Mouse (Mus musculus): ENCODE results near the gene Arhgdia. TPM values are rescaled to one million over a fixed set of nuclear protein-coding genes. Genes with fewer than 3 reads are reported as not detected.

Gene Arhgdia
- polyA plus RNA-seq, 1 experiment: 760 TPM

DNA sequence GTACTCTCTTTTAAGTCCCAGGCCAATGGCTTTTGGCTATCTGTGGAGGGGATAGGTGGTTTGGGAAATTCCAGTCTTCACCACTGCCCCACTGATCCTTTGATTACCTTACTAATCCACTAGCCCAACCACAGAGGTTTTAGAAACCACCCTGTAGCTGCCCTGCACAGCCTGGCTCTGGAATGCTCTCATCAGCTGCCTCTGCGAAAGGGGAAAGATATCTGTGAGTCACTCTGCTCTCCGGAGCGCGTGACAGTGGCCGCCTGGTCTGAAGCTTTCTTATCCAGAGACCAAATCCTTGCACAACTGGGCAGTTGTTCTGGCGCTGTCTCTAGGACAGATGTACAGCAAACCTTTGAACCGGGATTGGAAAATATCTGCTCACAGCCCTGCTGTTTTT is 26.6 kb downstream of the Arhgdia start:
- Histone ChIP-seq H3K4me1 (ENCODE audit: control insufficient read depth, insufficient read depth, low read length) (peaks cover 25% of the 10 kb centered on the region), H3K4me3 (ENCODE audit: insufficient read depth, low read length) (no peak overlapping the region), H3K27ac (ENCODE audit: insufficient read depth, low read depth, low read length) (peak overlapping the region; percentile 90)
- no peak for TF ChIP-seq CTCF (IDR thresholded peaks at IDR 0.05; ENCODE audit: low read depth, low read length)

DNA sequence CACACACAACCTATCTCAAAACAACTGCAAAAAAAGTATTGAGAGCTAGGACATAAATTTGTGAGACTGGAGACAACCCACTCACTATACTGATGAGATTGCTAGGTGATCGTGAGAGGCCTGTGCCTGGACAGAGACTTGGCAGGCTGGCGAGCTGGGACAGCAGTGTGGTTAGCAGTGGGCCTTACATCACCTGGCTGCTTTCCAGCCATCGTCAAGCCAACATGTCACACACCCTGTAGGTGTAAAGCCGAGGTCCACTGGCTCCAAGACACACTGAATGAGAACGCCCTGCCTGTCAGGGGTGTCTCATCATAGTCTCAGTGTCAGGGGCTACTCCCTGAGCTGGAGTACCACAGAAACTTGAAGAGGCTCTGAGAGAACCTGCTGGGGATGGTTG is 28.7 kb downstream of the Arhgdia start:
- TF ChIP-seq CTCF (IDR thresholded peaks at IDR 0.05; ENCODE audit: low read depth, low read length) (no peak), POLR2A (IDR thresholded peaks at IDR 0.05; ENCODE audit: borderline replicate concordance, low read depth, low read length) (no peak)
- Histone ChIP-seq H3K27ac (ENCODE audit: insufficient read depth, low read depth, low read length) (no peak overlapping the region), H3K4me3 (ENCODE audit: insufficient read depth, low read length) (no peak overlapping the region), H3K4me1 (ENCODE audit: control insufficient read depth, insufficient read depth, low read length) (peaks cover 32% of the 10 kb centered on the region)

DNA sequence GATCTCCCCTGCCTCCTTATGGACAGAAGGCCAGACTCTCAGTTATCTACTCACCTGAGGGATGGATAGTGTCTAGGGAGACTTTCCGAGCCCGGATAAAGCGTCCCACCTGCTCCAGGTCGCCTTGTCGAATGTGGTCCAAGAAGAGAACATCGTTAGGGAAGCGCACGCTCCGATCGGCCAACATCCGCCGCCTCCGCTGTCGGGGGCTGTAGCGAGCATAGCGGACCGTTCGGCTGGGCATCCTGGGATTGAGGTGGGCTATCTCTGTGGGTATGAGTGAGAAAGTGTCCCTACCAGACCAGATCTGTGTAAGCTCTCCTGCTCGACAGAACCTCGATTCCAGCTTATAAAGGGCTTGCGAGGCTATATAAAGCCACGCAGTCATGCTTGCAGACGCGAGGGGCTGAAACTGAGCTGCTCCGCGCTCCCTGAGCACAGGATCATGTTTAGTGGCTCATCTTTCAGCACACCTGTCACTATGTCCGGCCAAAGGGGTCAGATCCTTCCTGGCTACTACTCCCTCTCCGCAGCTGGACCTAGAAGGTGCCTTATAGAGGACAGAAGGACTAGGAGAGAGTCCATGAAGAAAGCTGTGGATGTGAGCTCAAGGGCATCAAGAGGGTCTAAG is 30.5 kb downstream of the Arhgdia start, which contains the start of gene Ppp1r27:
Gene Ppp1r27, minus strand, starts transcription at position 323 of the 631 bp plus-strand sequence.
- Histone ChIP-seq H3K4me1 (ENCODE audit: control insufficient read depth, insufficient read depth, low read length) (peaks cover 38% of the 10 kb centered on the region), H3K4me3 (ENCODE audit: insufficient read depth, low read length) (peak within 1 kb of the TSS; percentile 76), H3K27ac (ENCODE audit: insufficient read depth, low read depth, low read length) (peak within 1 kb of the TSS; percentile 61)
- TF ChIP-seq POLR2A (IDR thresholded peaks at IDR 0.05; ENCODE audit: borderline replicate concordance, low read depth, low read length): no peak
- no peak for TF ChIP-seq CTCF (IDR thresholded peaks at IDR 0.05; ENCODE audit: low read depth, low read length)

DNA sequence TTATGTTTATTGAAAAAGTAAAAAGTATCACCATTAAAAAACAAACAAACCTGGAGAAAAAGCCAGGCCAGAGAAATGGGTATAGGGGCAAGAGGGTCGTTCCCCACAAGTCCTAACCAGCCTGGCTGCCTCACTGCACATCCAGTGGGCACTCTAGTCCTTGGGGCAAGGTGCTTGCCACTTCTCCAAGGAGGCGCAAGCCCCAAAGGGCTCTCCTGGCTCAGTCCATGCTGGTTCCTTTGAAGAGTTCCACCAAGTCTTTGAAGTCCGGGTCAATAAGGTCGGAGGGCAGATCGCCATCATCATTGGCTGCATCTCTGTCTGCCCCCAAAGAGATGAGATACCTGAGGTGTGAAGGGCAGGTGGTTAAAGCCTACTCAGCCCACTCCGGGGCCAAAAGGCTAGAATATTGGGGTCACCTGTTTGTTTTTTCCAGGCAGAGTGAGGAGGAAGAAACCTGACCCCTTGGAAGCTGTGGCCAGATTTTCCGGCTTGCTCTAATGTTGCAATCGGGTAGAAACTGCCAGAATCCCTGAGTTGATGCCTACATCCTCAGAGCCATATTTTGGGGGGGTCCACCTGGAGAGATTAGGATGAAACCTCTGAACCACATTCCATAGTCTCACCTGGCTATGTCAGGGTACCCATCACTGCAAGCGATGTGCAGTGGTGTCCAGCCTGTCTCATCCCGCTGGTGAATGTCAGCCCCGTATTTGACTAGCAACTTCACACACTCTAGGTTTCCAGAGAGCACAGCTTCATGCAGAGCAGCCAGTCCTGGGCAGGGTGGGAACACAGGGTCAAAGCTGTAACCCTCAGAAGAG is 31.2 kb downstream of the Arhgdia start:
- TF ChIP-seq CTCF (IDR thresholded peaks at IDR 0.05; ENCODE audit: low read depth, low read length): no peak
- TF ChIP-seq POLR2A (IDR thresholded peaks at IDR 0.05; ENCODE audit: borderline replicate concordance, low read depth, low read length): no peak
- Histone ChIP-seq H3K27ac (ENCODE audit: insufficient read depth, low read depth, low read length) (peak overlapping the region; percentile 61), H3K4me1 (ENCODE audit: control insufficient read depth, insufficient read depth, low read length) (peaks cover 31% of the 10 kb centered on the region), H3K4me3 (ENCODE audit: insufficient read depth, low read length) (peak overlapping the region; percentile 76)

- Histone ChIP-seq H3K27ac (ENCODE audit: insufficient read depth, low read depth, low read length) (peak within 1 kb of the TSS; percentile 80), H3K4me3 (ENCODE audit: insufficient read depth, low read length) (peak within 1 kb of the TSS; percentile 76), H3K4me1 (ENCODE audit: control insufficient read depth, insufficient read depth, low read length) (peaks cover 25% of the 10 kb centered on the region)
- no peak for TF ChIP-seq CTCF (IDR thresholded peaks at IDR 0.05; ENCODE audit: low read depth, low read length)
- no peak for TF ChIP-seq POLR2A (IDR thresholded peaks at IDR 0.05; ENCODE audit: borderline replicate concordance, low read depth, low read length)
Observed at GRCm38 (mm10) chr11:120549168-120549945, 32.1 kb downstream of the Arhgdia start, which contains the start of gene Mcrip1. Gene Mcrip1, minus strand, starts transcription at chr11:120549727.

- Histone ChIP-seq H3K4me3 (ENCODE audit: insufficient read depth, low read length) (peak overlapping the region; percentile 75), H3K4me1 (ENCODE audit: control insufficient read depth, insufficient read depth, low read length) (peaks cover 20% of the 10 kb centered on the region)
Observed at GRCm38 (mm10) chr11:120548786-120549167, 32.6 kb downstream of the Arhgdia start.

GRCm38 (mm10) chr11:120548214-120548613 is 33.2 kb downstream of the Arhgdia start:
- TF ChIP-seq CTCF (IDR thresholded peaks at IDR 0.05; ENCODE audit: low read depth, low read length) (no peak), POLR2A (IDR thresholded peaks at IDR 0.05; ENCODE audit: borderline replicate concordance, low read depth, low read length) (no peak)
- peak overlapping the region; percentile 75 for H3K4me3 ChIP-seq (ENCODE audit: insufficient read depth, low read length)
- peak overlapping the region; percentile 80 for H3K27ac ChIP-seq (ENCODE audit: insufficient read depth, low read depth, low read length)
- peaks cover 20% of the 10 kb centered on the region for H3K4me1 ChIP-seq (ENCODE audit: control insufficient read depth, insufficient read depth, low read length)

More at GRCm38 (mm10) chr11:120548786-120549167, 32.6 kb downstream of the Arhgdia start:
- peak overlapping the region; percentile 80 for H3K27ac ChIP-seq (ENCODE audit: insufficient read depth, low read depth, low read length)
- TF ChIP-seq CTCF (IDR thresholded peaks at IDR 0.05; ENCODE audit: low read depth, low read length) (no peak), POLR2A (IDR thresholded peaks at IDR 0.05; ENCODE audit: borderline replicate concordance, low read depth, low read length) (no peak)

GRCm38 (mm10) chr11:120547469-120547868 is 34.0 kb downstream of the Arhgdia start:
- Histone ChIP-seq H3K27ac (ENCODE audit: insufficient read depth, low read depth, low read length) (no peak overlapping the region), H3K4me3 (ENCODE audit: insufficient read depth, low read length) (no peak overlapping the region)
- TF ChIP-seq POLR2A (IDR thresholded peaks at IDR 0.05; ENCODE audit: borderline replicate concordance, low read depth, low read length) (no peak), CTCF (IDR thresholded peaks at IDR 0.05; ENCODE audit: low read depth, low read length) (no peak)

DNA sequence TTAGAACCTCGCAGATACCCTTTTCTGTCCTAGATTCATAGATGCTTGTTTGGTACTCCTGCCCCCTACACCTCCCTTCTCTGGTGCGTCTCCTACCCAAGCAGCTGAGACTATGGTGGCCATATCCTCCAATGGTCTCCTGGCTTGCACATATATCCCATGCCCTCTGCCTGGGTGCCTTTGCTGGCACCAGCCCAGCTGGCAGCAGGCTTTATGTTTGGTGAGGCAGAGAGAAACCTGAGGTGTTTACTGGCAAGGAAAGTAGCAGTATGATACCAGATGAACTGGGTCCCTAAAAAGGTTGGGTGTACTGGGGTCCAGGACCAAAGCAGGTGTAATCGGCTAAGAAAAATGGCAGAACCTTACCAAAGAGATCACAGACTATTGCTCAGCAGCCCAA is 35.5 kb downstream of the Arhgdia start:
- H3K4me1 ChIP-seq (ENCODE audit: control insufficient read depth, insufficient read depth, low read length): peaks cover 20% of the 10 kb centered on the region
- no peak overlapping the region for H3K4me3 ChIP-seq (ENCODE audit: insufficient read depth, low read length)
- no peak for TF ChIP-seq POLR2A (IDR thresholded peaks at IDR 0.05; ENCODE audit: borderline replicate concordance, low read depth, low read length)
- no peak for TF ChIP-seq CTCF (IDR thresholded peaks at IDR 0.05; ENCODE audit: low read depth, low read length)
- H3K27ac ChIP-seq (ENCODE audit: insufficient read depth, low read depth, low read length): no peak overlapping the region

More at GRCm38 (mm10) chr11:120547469-120547868, 34.0 kb downstream of the Arhgdia start:
- peaks cover 20% of the 10 kb centered on the region for H3K4me1 ChIP-seq (ENCODE audit: control insufficient read depth, insufficient read depth, low read length)
